Comparison of ENCODE assay signal across 8 mouse cellular contexts in genomic region chr17:36193546-36194141, GRCm38 (mm10). TPM values are rescaled to one million over a fixed set of nuclear protein-coding genes. Genes with fewer than 3 reads are reported as not detected.
A peak's percentile ranks its signal among the peaks of the same experiment; 100 is the strongest.
DNase-seq lines count a peak whose midpoint lies in the region; ATAC-seq lines count a peak whose summit lies in the region.

No protein-coding gene starts in this region.

- peak; percentile 94 for DNase-seq in CD4-positive, CD25-positive, alpha-beta regulatory T cell, adult 2 months (ENCODE audit: low read depth, low spot score)
- DNase-seq in Muller cell, postnatal 12 days (ENCODE audit: inconsistent ontology term) = peak; percentile 40
- DNase-seq in embryo, embryonic 10 days (ENCODE audit: low spot score) = peak; percentile 93
- DNase-seq in heart, postnatal 14 days = peak; percentile 56 to 71
- peak; percentile 68 to 77 for DNase-seq in layer of hippocampus, postnatal 10 days (ENCODE audit: low spot score in 2 of 2)
- DNase-seq in retina, postnatal 7 days (ENCODE audit: low read depth, low spot score) = peak; percentile 76
- no peak for DNase-seq in urinary bladder, postnatal 4 days (ENCODE audit: low spot score in 2 of 2)

- peak; percentile 70 for ATAC-seq in megakaryocyte, adult 5-6 weeks (ENCODE audit: poor library complexity, severe bottlenecking)

- intact Hi-C loops in heart, postnatal 14 days (cut with DNase I) = loop anchor here (5.0 to 10.0 kb wide), 2 partner anchors 196 to 259 kb away; no protein-coding TSS in a partner anchor

RNA-seq across cellular contexts. Expression of gene H2-T3, which starts 3.6 kb away (rescaled TPM):
- 1 to 10 TPM in 1 of 2 experiments, under 1 TPM in 1; 0.31 to 3.1 TPM for total RNA-seq in heart, postnatal 14 days (2021)
- total RNA-seq in layer of hippocampus, postnatal 10 days (2021) = not detected
- total RNA-seq in megakaryocyte, adult 5-6 weeks (2015) = not detected in 2 replicates
- not detected in 2 replicates for total RNA-seq in megakaryocyte, adult 5-6 weeks (2017)

RNA-seq across cellular contexts. Expression of gene Gm8909, which starts 25.3 kb away (rescaled TPM):
- total RNA-seq in heart, postnatal 14 days (2021) = not detected
- total RNA-seq in layer of hippocampus, postnatal 10 days (2021) = not detected
- not detected in 2 replicates for total RNA-seq in megakaryocyte, adult 5-6 weeks (2015)
- total RNA-seq in megakaryocyte, adult 5-6 weeks (2017) = not detected in 2 replicates

Comparison
In these comparisons a context has a peak if more than half of its experiments do, and no peak if none do; other contexts are left out.
1. DNase-seq: peak in CD4-positive, CD25-positive, alpha-beta regulatory T cell, adult 2 months (single experiment), Muller cell, postnatal 12 days (single experiment), embryo, embryonic 10 days (single experiment), heart, postnatal 14 days (2 of 2), layer of hippocampus, postnatal 10 days (2 of 2) and retina, postnatal 7 days (single experiment); none in urinary bladder, postnatal 4 days (0 of 2).